Mouse (Mus musculus): ENCODE measurements at regions not wholly inside any gene's neighbourhood (a gene's known extent, or its start where the extent isn't known, plus 50 kb on each side); places are given as distances from the start of the nearest gene placed in this dataset.

- ATAC-seq (ENCODE audit: low FRiP score, low TSS enrichment) (no peak), DNase-seq (peak; percentile 54)
- whole genome bisulfite sequencing: 55% methylated on average over 13 of the region's 13 CpGs
- Histone ChIP-seq H3K36me3 (ENCODE audit: control insufficient read depth, insufficient read depth, low read length) (no peaks in the 10 kb centered on the region), H3K4me3 (replicated peaks; ENCODE audit: low read depth, low read length) (no peak overlapping the region), H3K27me3 (ENCODE audit: control insufficient read depth, insufficient read depth, low read length) (no peaks in the 10 kb centered on the region), H3K27ac (replicated peaks; ENCODE audit: low read depth, low read length) (no peak overlapping the region), H3K9ac (replicated peaks; ENCODE audit: low read length) (no peak overlapping the region), H3K9me3 (ENCODE audit: control insufficient read depth, low read length) (peaks cover 4% of the 10 kb centered on the region; the same call in 1 of the 2 replicates), H3K4me1 (ENCODE audit: control insufficient read depth, insufficient read depth, low read length) (no peaks in the 10 kb centered on the region), H3K4me2 (ENCODE audit: low read length) (no peak overlapping the region)
Observed at GRCm38 (mm10) chr10:118979339-118979738, 109.3 kb upstream of the Dyrk2 start.

DNA sequence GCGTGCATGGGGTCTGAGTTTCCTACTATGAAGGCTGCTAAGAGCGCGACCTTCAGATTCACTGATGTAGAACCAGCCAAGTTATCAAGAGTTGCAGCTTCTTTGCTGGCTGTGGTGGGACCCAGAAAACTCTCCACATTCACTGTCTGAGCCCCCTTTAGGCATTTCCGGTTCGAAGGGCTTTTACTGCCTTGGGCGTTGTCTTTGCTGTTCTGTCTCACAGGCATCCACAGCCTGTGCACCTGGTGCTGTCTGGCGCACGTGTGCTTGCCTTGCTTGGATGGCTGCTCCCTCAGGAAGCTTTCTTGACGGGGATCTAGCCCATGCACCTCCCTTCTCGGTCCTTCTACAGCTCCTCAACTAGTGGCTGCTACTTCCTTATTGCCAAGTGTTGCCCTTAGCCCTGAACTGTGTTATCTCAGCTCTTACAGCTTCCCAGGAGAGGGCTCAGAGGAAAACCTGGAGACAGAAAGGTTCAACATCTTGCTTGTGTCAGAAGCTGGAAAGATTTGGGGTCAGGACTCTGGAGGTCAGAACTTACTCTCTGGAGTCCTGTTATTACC, 108.3 kb upstream of the Dyrk2 start:
- 0 out of 2 replicates have a peak, but pooled peaks cover 2% of the 10 kb centered on the region for H3K9me3 ChIP-seq (ENCODE audit: control insufficient read depth, low read length)
- H3K27ac ChIP-seq (replicated peaks; ENCODE audit: low read depth, low read length): no peak overlapping the region
- H3K36me3 ChIP-seq (ENCODE audit: control insufficient read depth, insufficient read depth, low read length): no peaks in the 10 kb centered on the region
- 83% methylated on average over 10 of the region's 10 CpGs for WGBS
- no peaks in the 10 kb centered on the region for H3K27me3 ChIP-seq (ENCODE audit: control insufficient read depth, insufficient read depth, low read length)
- DNase-seq: no peak
- no peak for ATAC-seq (ENCODE audit: low FRiP score, low TSS enrichment)
- no peak overlapping the region for H3K9ac ChIP-seq (replicated peaks; ENCODE audit: low read length)
- H3K4me3 ChIP-seq (replicated peaks; ENCODE audit: low read depth, low read length): no peak overlapping the region
- no peak overlapping the region for H3K4me2 ChIP-seq (ENCODE audit: low read length)
- no peaks in the 10 kb centered on the region for H3K4me1 ChIP-seq (ENCODE audit: control insufficient read depth, insufficient read depth, low read length)

DNA sequence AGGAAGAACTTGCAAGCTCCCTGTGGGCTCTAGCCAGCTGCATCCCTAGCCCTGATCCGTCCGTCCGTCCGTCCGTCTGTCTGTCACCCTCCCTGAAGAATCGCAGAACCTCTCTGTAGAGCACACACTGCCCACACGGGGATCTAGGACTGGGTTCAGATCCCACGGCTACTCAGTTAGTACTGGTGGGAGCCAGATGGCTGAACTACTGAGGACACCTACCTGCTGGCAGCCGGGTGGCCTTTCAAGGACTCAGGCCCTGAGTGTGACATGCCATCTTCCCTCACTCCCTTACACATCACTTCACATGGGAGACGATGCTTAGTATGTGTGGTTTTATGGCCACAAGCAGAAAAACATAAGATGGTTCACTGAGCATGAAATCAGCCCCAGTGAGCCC, 106.4 kb upstream of the Dyrk2 start:
- no peak overlapping the region for H3K4me3 ChIP-seq (replicated peaks; ENCODE audit: low read depth, low read length)

GRCm38 (mm10) chr10:118975772-118976171, 105.8 kb upstream of the Dyrk2 start:
- DNase-seq (no peak), ATAC-seq (ENCODE audit: low FRiP score, low TSS enrichment) (no peak)
- Histone ChIP-seq H3K9ac (replicated peaks; ENCODE audit: low read length) (no peak overlapping the region), H3K4me3 (replicated peaks; ENCODE audit: low read depth, low read length) (no peak overlapping the region), H3K4me1 (ENCODE audit: control insufficient read depth, insufficient read depth, low read length) (no peaks in the 10 kb centered on the region), H3K9me3 (ENCODE audit: control insufficient read depth, low read length) (no peaks in the 10 kb centered on the region), H3K27me3 (ENCODE audit: control insufficient read depth, insufficient read depth, low read length) (no peaks in the 10 kb centered on the region), H3K27ac (replicated peaks; ENCODE audit: low read depth, low read length) (no peak overlapping the region), H3K36me3 (ENCODE audit: control insufficient read depth, insufficient read depth, low read length) (no peaks in the 10 kb centered on the region), H3K4me2 (ENCODE audit: low read length) (no peak overlapping the region)
- 89% methylated on average over 2 of the region's 2 CpGs for WGBS

More for the DNA sequence above, 106.4 kb upstream of the Dyrk2 start:
- H3K4me1 ChIP-seq (ENCODE audit: control insufficient read depth, insufficient read depth, low read length): no peaks in the 10 kb centered on the region
- 72% methylated on average over 10 of the region's 10 CpGs for WGBS
- ATAC-seq (ENCODE audit: low FRiP score, low TSS enrichment) (no peak), DNase-seq (no peak)
- no peak overlapping the region for H3K9ac ChIP-seq (replicated peaks; ENCODE audit: low read length)
- H3K27me3 ChIP-seq (ENCODE audit: control insufficient read depth, insufficient read depth, low read length): no peaks in the 10 kb centered on the region
- H3K27ac ChIP-seq (replicated peaks; ENCODE audit: low read depth, low read length): no peak overlapping the region
- H3K36me3 ChIP-seq (ENCODE audit: control insufficient read depth, insufficient read depth, low read length): no peaks in the 10 kb centered on the region
- H3K4me2 ChIP-seq (ENCODE audit: low read length): no peak overlapping the region
- no peaks in the 10 kb centered on the region for H3K9me3 ChIP-seq (ENCODE audit: control insufficient read depth, low read length)

DNA sequence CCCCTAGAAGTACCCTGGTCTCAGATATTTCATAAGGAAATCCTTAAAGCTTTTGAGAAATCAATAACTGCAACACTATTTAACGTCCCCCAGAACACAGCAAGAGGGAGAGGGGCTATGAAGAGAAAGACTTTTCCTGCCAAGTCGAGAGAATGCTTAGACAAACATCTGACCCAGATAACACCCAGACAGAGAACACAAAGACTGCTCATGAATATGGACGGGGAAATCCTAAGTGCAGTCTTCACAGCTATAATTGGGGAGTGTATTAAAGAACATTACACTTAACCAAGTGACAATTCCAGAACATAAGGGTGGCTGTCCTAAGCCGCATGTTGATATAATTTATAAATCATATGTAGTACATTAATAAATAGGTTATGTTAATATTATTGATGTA, 103.3 kb upstream of the Dyrk2 start:
- no peak overlapping the region for H3K9ac ChIP-seq (replicated peaks; ENCODE audit: low read length)
- H3K4me2 ChIP-seq (ENCODE audit: low read length): no peak overlapping the region
- no peak overlapping the region for H3K4me3 ChIP-seq (replicated peaks; ENCODE audit: low read depth, low read length)
- no peaks in the 10 kb centered on the region for H3K36me3 ChIP-seq (ENCODE audit: control insufficient read depth, insufficient read depth, low read length)
- H3K27me3 ChIP-seq (ENCODE audit: control insufficient read depth, insufficient read depth, low read length): no peaks in the 10 kb centered on the region
- no peak for DNase-seq
- ATAC-seq (ENCODE audit: low FRiP score, low TSS enrichment): no peak
- H3K9me3 ChIP-seq (ENCODE audit: control insufficient read depth, low read length): no peaks in the 10 kb centered on the region
- H3K4me1 ChIP-seq (ENCODE audit: control insufficient read depth, insufficient read depth, low read length): no peaks in the 10 kb centered on the region
- WGBS: 29% methylated on average over 4 of the region's 4 CpGs
- H3K27ac ChIP-seq (replicated peaks; ENCODE audit: low read depth, low read length): no peak overlapping the region

DNA sequence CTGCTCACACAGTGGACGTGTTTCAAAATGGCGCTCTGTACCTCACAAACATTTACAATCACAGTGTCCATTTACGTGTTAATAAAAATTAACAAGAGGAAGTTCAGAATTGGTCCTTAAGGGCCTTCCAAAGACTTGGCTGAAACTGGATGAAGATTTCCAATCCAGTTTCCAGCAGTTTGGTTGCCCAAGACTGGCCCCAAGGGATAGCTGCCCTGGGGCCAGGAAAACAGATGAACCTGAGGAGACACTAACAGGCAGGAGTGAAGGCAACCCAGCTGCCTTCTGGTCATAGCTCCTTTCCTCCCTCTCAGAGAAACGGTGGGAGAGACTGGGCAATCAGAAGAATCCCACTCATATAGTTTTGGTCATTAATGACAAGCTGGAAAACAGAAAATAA, 102.6 kb upstream of the Dyrk2 start:
- no peak overlapping the region for H3K9ac ChIP-seq (replicated peaks; ENCODE audit: low read length)
- 93% methylated on average over 4 of the region's 4 CpGs for WGBS
- no peaks in the 10 kb centered on the region for H3K9me3 ChIP-seq (ENCODE audit: control insufficient read depth, low read length)
- H3K36me3 ChIP-seq (ENCODE audit: control insufficient read depth, insufficient read depth, low read length): no peaks in the 10 kb centered on the region
- no peak overlapping the region for H3K4me3 ChIP-seq (replicated peaks; ENCODE audit: low read depth, low read length)
- no peak overlapping the region for H3K4me2 ChIP-seq (ENCODE audit: low read length)
- no peaks in the 10 kb centered on the region for H3K4me1 ChIP-seq (ENCODE audit: control insufficient read depth, insufficient read depth, low read length)
- no peak overlapping the region for H3K27ac ChIP-seq (replicated peaks; ENCODE audit: low read depth, low read length)
- no peaks in the 10 kb centered on the region for H3K27me3 ChIP-seq (ENCODE audit: control insufficient read depth, insufficient read depth, low read length)
- ATAC-seq (ENCODE audit: low FRiP score, low TSS enrichment) (no peak), DNase-seq (no peak)

DNA sequence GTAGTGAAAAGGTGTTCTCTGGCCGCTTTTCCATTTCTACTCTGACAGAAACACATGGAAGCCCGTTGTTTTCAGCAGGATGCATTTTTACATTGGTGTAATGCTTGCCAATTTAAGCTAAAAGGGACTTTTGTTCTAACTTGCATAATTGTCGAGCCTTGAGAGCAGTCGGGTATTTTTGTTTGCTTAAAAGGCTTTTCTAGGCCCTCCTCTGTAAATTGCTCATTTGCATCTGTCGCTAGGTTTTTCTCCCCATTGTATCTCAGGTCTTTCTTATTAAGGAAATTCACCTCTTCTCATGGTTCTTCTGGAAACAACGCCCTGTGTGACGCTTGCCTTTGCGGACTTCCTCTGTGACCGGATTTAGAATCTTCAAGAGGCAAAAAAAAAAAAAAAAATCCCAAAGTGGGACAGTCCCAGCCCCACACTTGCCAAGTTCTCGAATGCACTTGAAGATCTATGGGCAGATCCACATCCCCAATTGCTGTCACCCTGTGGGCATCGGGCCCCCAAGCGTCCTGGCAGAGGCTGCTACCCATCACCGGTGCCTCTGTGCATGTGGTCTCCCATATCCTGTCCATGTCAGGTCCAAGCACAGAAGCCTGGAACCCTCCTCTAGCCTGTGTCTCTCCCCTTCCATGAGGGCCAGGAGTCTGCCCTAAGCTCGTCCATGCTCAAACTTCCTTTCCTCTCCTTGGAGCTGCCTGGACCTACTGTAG, 100.6 kb upstream of the Dyrk2 start:
- Histone ChIP-seq H3K9me3 (ENCODE audit: control insufficient read depth, low read length) (no peaks in the 10 kb centered on the region), H3K4me2 (ENCODE audit: low read length) (no peak overlapping the region), H3K4me1 (ENCODE audit: control insufficient read depth, insufficient read depth, low read length) (no peaks in the 10 kb centered on the region), H3K27ac (replicated peaks; ENCODE audit: low read depth, low read length) (no peak overlapping the region), H3K4me3 (replicated peaks; ENCODE audit: low read depth, low read length) (no peak overlapping the region), H3K27me3 (ENCODE audit: control insufficient read depth, insufficient read depth, low read length) (no peaks in the 10 kb centered on the region), H3K36me3 (ENCODE audit: control insufficient read depth, insufficient read depth, low read length) (no peaks in the 10 kb centered on the region), H3K9ac (replicated peaks; ENCODE audit: low read length) (no peak overlapping the region)
- 68% methylated on average over 14 of the region's 14 CpGs for WGBS
- no peak for ATAC-seq (ENCODE audit: low FRiP score, low TSS enrichment)
- no peak for DNase-seq

GRCm38 (mm10) chr10:118961713-118962181, 91.7 kb upstream of the Dyrk2 start:
- no peak overlapping the region for H3K27ac ChIP-seq (replicated peaks; ENCODE audit: low read depth, low read length)

DNA sequence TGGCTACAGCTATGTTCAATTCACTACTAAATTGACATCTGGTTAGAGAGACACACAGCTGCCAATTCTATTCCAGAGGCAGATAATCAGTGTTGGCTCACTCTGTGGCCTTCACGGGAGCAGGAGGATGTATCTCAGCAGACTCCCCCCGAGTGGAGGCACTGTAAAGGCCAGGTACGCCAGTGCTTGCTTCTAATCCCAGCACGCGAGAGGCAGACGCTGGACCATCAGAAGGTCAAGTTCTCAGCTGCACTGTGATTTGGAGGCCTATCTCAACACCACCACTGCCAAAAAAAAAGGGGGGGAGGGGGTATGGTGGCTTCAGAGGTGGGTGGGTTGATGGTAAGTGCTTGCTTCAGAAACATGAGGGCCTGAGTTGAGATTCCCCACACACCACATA, 90.1 kb upstream of the Dyrk2 start:
- H3K4me3 ChIP-seq (replicated peaks; ENCODE audit: low read depth, low read length): no peak overlapping the region
- no peaks in the 10 kb centered on the region for H3K9me3 ChIP-seq (ENCODE audit: control insufficient read depth, low read length)
- no peaks in the 10 kb centered on the region for H3K27me3 ChIP-seq (ENCODE audit: control insufficient read depth, insufficient read depth, low read length)
- no peaks in the 10 kb centered on the region for H3K36me3 ChIP-seq (ENCODE audit: control insufficient read depth, insufficient read depth, low read length)
- H3K27ac ChIP-seq (replicated peaks; ENCODE audit: low read depth, low read length): no peak overlapping the region
- WGBS: 57% methylated on average over 6 of the region's 6 CpGs
- H3K4me1 ChIP-seq (ENCODE audit: control insufficient read depth, insufficient read depth, low read length): peaks cover 16% of the 10 kb centered on the region
- no peak overlapping the region for H3K4me2 ChIP-seq (ENCODE audit: low read length)
- H3K9ac ChIP-seq (replicated peaks; ENCODE audit: low read length): no peak overlapping the region
- DNase-seq (no peak), ATAC-seq (ENCODE audit: low FRiP score, low TSS enrichment) (no peak)

More at GRCm38 (mm10) chr10:118961713-118962181, 91.7 kb upstream of the Dyrk2 start:
- no peak overlapping the region for H3K4me2 ChIP-seq (ENCODE audit: low read length)
- 9% methylated on average over 7 of the region's 7 CpGs for WGBS
- no peaks in the 10 kb centered on the region for H3K9me3 ChIP-seq (ENCODE audit: control insufficient read depth, low read length)
- ATAC-seq (ENCODE audit: low FRiP score, low TSS enrichment) (peak; percentile 27; the same call in 1 of the 2 replicates), DNase-seq (peak; percentile 46)
- H3K36me3 ChIP-seq (ENCODE audit: control insufficient read depth, insufficient read depth, low read length): no peaks in the 10 kb centered on the region
- H3K4me1 ChIP-seq (ENCODE audit: control insufficient read depth, insufficient read depth, low read length): peaks cover 16% of the 10 kb centered on the region
- no peak overlapping the region for H3K9ac ChIP-seq (replicated peaks; ENCODE audit: low read length)
- H3K27me3 ChIP-seq (ENCODE audit: control insufficient read depth, insufficient read depth, low read length): no peaks in the 10 kb centered on the region
- H3K4me3 ChIP-seq (replicated peaks; ENCODE audit: low read depth, low read length): no peak overlapping the region

Data from midbrain, embryonic 14.5 days (tissue).